Comparison of ENCODE assay signal across 9 mouse cellular contexts in genomic region chr12:61526199-61526598, GRCm38 (mm10). TPM values are rescaled to one million over a fixed set of nuclear protein-coding genes. Genes with fewer than 3 reads are reported as not detected.
DNase-seq lines count a peak whose midpoint lies in the region; ATAC-seq and TF ChIP-seq lines count a peak whose summit lies in the region.
"Had no signal": no experiment of that assay in that cellular context is flagged by ENCODE, and none has a peak within 500 bp of the region (broad histone marks: within the 10 kb centered on the region; RNA-seq: fewer than 3 reads in every experiment).

No protein-coding gene starts in this region.

- peak; percentile 9 for DNase-seq in heart, postnatal 4 days
- no peak for DNase-seq in heart, adult 2 months
- peak; percentile 65 for DNase-seq in embryonic facial prominence, embryonic 10.5 days (ENCODE audit: low spot score)
- peak; percentile 48 for DNase-seq in mesoderm, embryonic 11.5 days (ENCODE audit: low read depth, low spot score)
- DNase-seq in telencephalon, adult 2 months (ENCODE audit: low read depth, low spot score), result peak; percentile 81
- DNase-seq in lung, adult 18-20 months, result no peak

- no peak overlapping the region for H3K4me3 ChIP-seq in heart, adult 2 months
- no peak overlapping the region for H3K4me3 ChIP-seq in embryonic facial prominence, embryonic 10.5 days
- H3K4me3 ChIP-seq in hindbrain, embryonic 16.5 days (ENCODE audit: low read length), result peak overlapping the region; percentile 85

- 8% methylated on average over 9 of the region's 9 CpGs for WGBS in heart, adult 2 months
- WGBS in embryonic facial prominence, embryonic 10.5 days, result 1% methylated on average over 9 of the region's 9 CpGs
- 1% methylated on average over 9 of the region's 9 CpGs for WGBS in hindbrain, embryonic 16.5 days

- no peak for TF ChIP-seq CTCF in heart, adult 2 months (IDR thresholded peaks at IDR 0.05)

- intact Hi-C loops in heart, adult 2 months (cut with DNase I), result no loop called here

- no peaks in the 10 kb centered on the region for H3K79me2 ChIP-seq in heart, adult 2 months (replicated peaks; ENCODE audit: control insufficient read depth, insufficient read depth, low read length)

- H3K27me3 ChIP-seq in heart, adult 2 months (ENCODE audit: control insufficient read depth, insufficient read depth, low read length), result peaks cover 7% of the 10 kb centered on the region
- peaks cover 56% of the 10 kb centered on the region for H3K27me3 ChIP-seq in embryonic facial prominence, embryonic 10.5 days (replicated peaks; ENCODE audit: low read depth, poor library complexity, severe bottlenecking)
- H3K27me3 ChIP-seq in hindbrain, embryonic 16.5 days (replicated peaks; ENCODE audit: control insufficient read depth, insufficient read depth, low read length), result no peaks in the 10 kb centered on the region
- H3K27me3 ChIP-seq: CH12.LX had no signal

- no peak for TF ChIP-seq EP300 in heart, adult 2 months (IDR thresholded peaks at IDR 0.05; ENCODE audit: insufficient read depth, low read depth, low read length)

- H3K36me3 ChIP-seq in heart, adult 2 months (ENCODE audit: control insufficient read depth, insufficient read depth, low read length), result no peaks in the 10 kb centered on the region
- no peaks in the 10 kb centered on the region for H3K36me3 ChIP-seq in embryonic facial prominence, embryonic 10.5 days (replicated peaks)
- H3K36me3 ChIP-seq in hindbrain, embryonic 16.5 days (ENCODE audit: control insufficient read depth, insufficient read depth, low read length), result no peaks in the 10 kb centered on the region

- H3K4me1 ChIP-seq in heart, adult 2 months (ENCODE audit: control insufficient read depth, insufficient read depth, low read length), result no peaks in the 10 kb centered on the region
- H3K4me1 ChIP-seq in embryonic facial prominence, embryonic 10.5 days, result peaks cover 26% of the 10 kb centered on the region
- no peaks in the 10 kb centered on the region; the same call in none of the 2 replicates for H3K4me1 ChIP-seq in hindbrain, embryonic 16.5 days (ENCODE audit: control insufficient read depth, insufficient read depth, low read depth, low read length)

- peak; percentile 89 for ATAC-seq in hindbrain, embryonic 16.5 days
- no peak for ATAC-seq in CD4-positive, CD25-positive, alpha-beta regulatory T cell, adult 4 months

- no peaks in the 10 kb centered on the region for H3K9me3 ChIP-seq in embryonic facial prominence, embryonic 10.5 days
- no peaks in the 10 kb centered on the region for H3K9me3 ChIP-seq in hindbrain, embryonic 16.5 days (ENCODE audit: control insufficient read depth, low read length)

- H3K27ac ChIP-seq in heart, adult 2 months, result no peak overlapping the region
- no peak overlapping the region for H3K27ac ChIP-seq in embryonic facial prominence, embryonic 10.5 days (replicated peaks)
- H3K27ac ChIP-seq in hindbrain, embryonic 16.5 days (ENCODE audit: low read depth, low read length), result peak overlapping the region; percentile 94

- no peak for TF ChIP-seq POLR2A in heart, adult 2 months (IDR thresholded peaks at IDR 0.05; ENCODE audit: insufficient read depth, low read depth, low read length)

- peak overlapping the region; percentile 73 for H3K4me2 ChIP-seq in hindbrain, embryonic 16.5 days (ENCODE audit: low read length)

- no peak overlapping the region for H3K9ac ChIP-seq in heart, adult 2 months (ENCODE audit: low read depth, low read length)
- peak overlapping the region; percentile 90 for H3K9ac ChIP-seq in hindbrain, embryonic 16.5 days (ENCODE audit: low read depth, low read length)

RNA-seq across cellular contexts. Expression of gene Lrfn5, which starts 3.2 kb away (rescaled TPM):
- total RNA-seq in heart, postnatal 4 days (2021), result under 1 TPM; 0.18 to 0.19 TPM
- not detected for total RNA-seq in heart, adult 2 months (2021)
- polyA plus RNA-seq in heart, adult 2 months (2012; rRNA removed), result not detected in 2 replicates
- polyA plus RNA-seq in embryonic facial prominence, embryonic 10.5 days (2016; fragmentation: Nextera tagmentation; extraction: Ambion mirVana), result 0.69 and 1.3 TPM in 2 replicates
- polyA plus RNA-seq in hindbrain, embryonic 16.5 days (2015; fragmentation: Nextera tagmentation; extraction: Ambion mirVana), result 79.0 and 81.8 TPM in 2 replicates
- polyA plus RNA-seq in CD4-positive, CD25-positive, alpha-beta regulatory T cell, adult 4 months (2017; shearing (Covaris generic)), result under 1 TPM in 1 of 2 experiments, not detected in 1; 0.26 TPM
- total RNA-seq: CH12.LX had no signal

Comparison
In these comparisons a context has a peak if more than half of its experiments do, and no peak if none do; other contexts are left out.
1. DNase-seq: peak in heart, postnatal 4 days (single experiment), embryonic facial prominence, embryonic 10.5 days (single experiment), mesoderm, embryonic 11.5 days (single experiment) and telencephalon, adult 2 months (single experiment); none in heart, adult 2 months (0 of 2) and lung, adult 18-20 months (0 of 2).
2. RNA of gene Lrfn5, which starts 3.2 kb away (polyA plus RNA-seq): 79.0 to 81.8 TPM in hindbrain, embryonic 16.5 days; 0.69 to 1.3 TPM in embryonic facial prominence, embryonic 10.5 days, 0.26 TPM in CD4-positive, CD25-positive, alpha-beta regulatory T cell, adult 4 months and not detected in heart, adult 2 months; every median in the first group is over 10 times any median in the second.